Mouse (Mus musculus) midbrain, postnatal 0 days (tissue): ENCODE results near the gene Sfxn3. TPM values are rescaled to one million over a fixed set of nuclear protein-coding genes. Genes with fewer than 3 reads are reported as not detected.

Experiments
- ATAC-seq: fragments of 200-750 bp; cut with Nextera tagmentation; 2 replicates; pipeline ENCODE4 v1.8.0; 2017; ENCODE audit warnings: moderate number of reproducible peaks, mild to moderate bottlenecking, moderate TSS enrichment, moderate library complexity; ENCODE audit not compliant: low FRiP score
- DNase-seq: peaks from one replicate; pipeline ENCODE4 v3.0.0-alpha.2; 2015; ENCODE audit warnings: low spot score
- H3K27ac ChIP-seq: fragments of 300-500 bp; sonication (generic); 2 replicates; pipeline ENCODE4 v1.5.1; 2014; ENCODE audit warnings: low read depth, mild to moderate bottlenecking, low read length, mixed read lengths
- H3K27me3 ChIP-seq: fragments of 300-500 bp; sonication (generic); 2 replicates; pipeline ENCODE4 v1.6.1; 2014; ENCODE audit warnings: low read length, control low read depth, mixed read lengths; ENCODE audit not compliant: insufficient read depth
- H3K36me3 ChIP-seq: fragments of 300-500 bp; sonication (generic); 2 replicates; pipeline ENCODE4 v1.6.1; 2014; ENCODE audit warnings: low read length, control low read depth, mixed read lengths; ENCODE audit not compliant: insufficient read depth
- H3K4me1 ChIP-seq: fragments of 300-500 bp; sonication (generic); 2 replicates; pipeline ENCODE4 v1.6.1; 2014; ENCODE audit warnings: mild to moderate bottlenecking, control low read depth, antibody characterized with exemption, low read length, mixed read lengths; ENCODE audit not compliant: insufficient read depth
- H3K4me2 ChIP-seq: fragments of 300-500 bp; sonication (generic); 2 replicates; pipeline ENCODE4 v1.6.1; 2014; ENCODE audit warnings: low read depth, mild to moderate bottlenecking, low read length, mixed read lengths; ENCODE audit not compliant: poor library complexity, severe bottlenecking
- H3K4me3 ChIP-seq: fragments of 300-500 bp; sonication (generic); 2 replicates; pipeline ENCODE4 v1.5.1; 2014; ENCODE audit warnings: low read depth, mild to moderate bottlenecking, low read length, moderate library complexity
- H3K9ac ChIP-seq: fragments of 300-500 bp; sonication (generic); replicated peaks from 2 replicates; pipeline ENCODE4 v1.6.1; 2014; ENCODE audit warnings: mild to moderate bottlenecking, low read length, moderate library complexity, mixed read lengths; ENCODE audit not compliant: poor library complexity, severe bottlenecking
- H3K9me3 ChIP-seq: fragments of 300-500 bp; sonication (generic); 2 replicates; pipeline ENCODE4 v1.6.1; 2016; ENCODE audit warnings: low read length, control low read depth
- CTCF ChIP-seq: IDR thresholded peaks from 2 replicates; pipeline ENCODE4 v1.5.1; 2016; ENCODE audit warnings: antibody characterized with exemption, mild to moderate bottlenecking
- WGBS: fragments of 180-500 bp; shearing (Covaris S2); extraction: QIAGEN DNeasy Blood & Tissue Kit; methylation state at CpG from one replicate; pipeline ENCODE4 v1.1.7; 2014; 5-methylcytosine and 5-hydroxymethylcytosine counted together
- polyA plus RNA-seq: library from polyadenylated mRNA; unstranded; fragments of >200 nt; fragmentation: Nextera tagmentation; extraction: Ambion mirVana; gene quantifications from 2 replicates; pipeline ENCODE4 v1.2.1, GENCODE M21; 2015
- total RNA-seq: library from RNA; depleted of rRNA; stranded (reverse); fragments of >200 nt; gene quantifications from 2 replicates; pipeline ENCODE4 v1.2.3, GENCODE M21; 2014; rRNA removed

The Sfxn3 gene
- total RNA-seq: 72.2 and 85.8 TPM in 2 replicates
- polyA plus RNA-seq: 101 and 102 TPM in 2 replicates

DNA sequence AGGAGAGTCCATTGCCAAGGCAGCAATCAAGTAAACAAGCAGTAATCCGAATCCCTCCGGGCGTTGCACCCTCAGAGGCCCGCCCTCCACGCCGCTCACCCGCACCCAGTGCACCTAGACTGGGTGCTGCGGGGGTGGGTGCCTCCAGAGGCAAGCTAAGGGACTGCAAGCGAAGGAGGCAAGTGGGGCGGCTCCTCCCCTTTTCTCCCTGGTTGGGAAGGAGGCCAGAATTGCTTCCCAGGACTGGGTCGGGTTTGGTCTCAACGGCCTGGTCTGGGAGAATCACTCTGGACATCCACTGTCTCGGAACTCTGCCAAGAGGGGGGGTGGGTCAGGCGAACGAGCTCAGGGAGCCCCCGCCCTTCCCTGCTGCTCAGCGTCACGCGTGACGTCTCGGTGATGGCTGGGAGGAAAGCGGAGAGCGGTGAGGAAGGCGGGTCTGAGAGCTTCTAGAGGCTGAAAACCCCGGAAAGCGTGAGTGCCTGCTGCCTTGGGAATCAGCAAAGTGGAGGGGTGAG is at the start of gene Sfxn3:
Sfxn3 (plus strand) TSS at position 87 of the 518 bp plus-strand sequence.
- H3K27ac ChIP-seq: peak within 1 kb of the TSS; percentile 94
- no peaks in the 10 kb centered on the region for H3K9me3 ChIP-seq
- peaks cover 5% of the 10 kb centered on the region; the same call in 1 of the 2 replicates for H3K4me1 ChIP-seq
- H3K27me3 ChIP-seq: no peaks in the 10 kb centered on the region
- peak within 1 kb of the TSS; percentile 68 for H3K9ac ChIP-seq
- under 1% methylated on average over 26 of the region's 26 CpGs for WGBS
- peak; percentile 80 for TF ChIP-seq CTCF
- H3K4me3 ChIP-seq: peak within 1 kb of the TSS; percentile 57
- ATAC-seq (peak; percentile 87), DNase-seq (peak; percentile 94)
- H3K4me2 ChIP-seq: peak within 1 kb of the TSS; percentile 77
- peaks cover 27% of the 10 kb centered on the region for H3K36me3 ChIP-seq

DNA sequence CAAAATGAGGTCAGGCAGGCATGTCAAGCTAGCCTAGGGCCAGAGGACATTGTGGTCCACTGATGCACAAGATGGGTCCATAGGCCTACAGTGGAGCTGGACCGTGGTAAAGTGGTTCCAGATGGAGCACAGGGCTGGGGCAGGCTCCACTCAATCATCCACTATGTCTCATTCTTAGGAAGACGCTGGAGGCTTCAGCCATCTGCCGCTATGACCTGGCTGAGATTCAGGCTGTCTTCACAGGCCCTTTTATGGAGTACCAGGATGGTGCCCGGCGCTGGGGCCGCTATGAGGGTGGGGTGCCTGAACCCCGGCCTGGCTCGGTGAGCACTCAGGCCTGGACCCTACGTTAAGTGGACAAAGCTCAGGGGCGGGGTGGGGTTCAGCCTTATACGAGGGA is 49.5 kb upstream of the Sfxn3 start:
- no peak overlapping the region for H3K9ac ChIP-seq
- H3K4me2 ChIP-seq: no peak overlapping the region
- ATAC-seq (0 out of 2 replicates have a peak, but pooled peaks have one; percentile 20), DNase-seq (no peak)
- WGBS: 86% methylated on average over 11 of the region's 11 CpGs
- no peak for TF ChIP-seq CTCF
- H3K9me3 ChIP-seq: no peaks in the 10 kb centered on the region
- H3K27ac ChIP-seq: no peak overlapping the region
- peaks cover 63% of the 10 kb centered on the region for H3K36me3 ChIP-seq
- no peaks in the 10 kb centered on the region for H3K27me3 ChIP-seq
- H3K4me1 ChIP-seq: no peaks in the 10 kb centered on the region
- no peak overlapping the region for H3K4me3 ChIP-seq

DNA sequence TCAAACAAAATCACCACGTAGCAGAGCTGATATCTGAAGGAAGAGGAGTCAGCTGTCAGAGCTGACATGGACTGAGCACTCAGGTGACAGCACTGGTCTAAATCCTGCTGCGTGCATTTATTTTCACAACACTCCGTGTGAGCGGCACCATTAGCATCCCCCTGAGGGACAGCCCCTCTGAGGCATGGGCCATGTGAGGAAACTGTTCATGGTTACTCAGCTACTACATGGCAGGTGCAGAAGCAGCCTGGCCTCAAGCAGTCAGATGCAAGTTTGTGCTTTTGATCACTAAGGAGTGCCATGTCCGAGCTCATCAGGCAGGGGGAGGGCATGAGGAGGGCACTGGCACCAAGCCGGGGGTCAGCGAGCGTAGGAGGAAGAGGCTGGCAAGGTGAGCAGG is 47.7 kb upstream of the Sfxn3 start:
- Histone ChIP-seq H3K9me3 (no peaks in the 10 kb centered on the region), H3K9ac (no peak overlapping the region), H3K36me3 (peaks cover 67% of the 10 kb centered on the region), H3K27me3 (no peaks in the 10 kb centered on the region), H3K4me3 (no peak overlapping the region), H3K4me1 (no peaks in the 10 kb centered on the region), H3K4me2 (no peak overlapping the region), H3K27ac (no peak overlapping the region)
- DNase-seq (no peak), ATAC-seq (no peak)
- no peak for TF ChIP-seq CTCF
- 87% methylated on average over 8 of the region's 8 CpGs for WGBS

DNA sequence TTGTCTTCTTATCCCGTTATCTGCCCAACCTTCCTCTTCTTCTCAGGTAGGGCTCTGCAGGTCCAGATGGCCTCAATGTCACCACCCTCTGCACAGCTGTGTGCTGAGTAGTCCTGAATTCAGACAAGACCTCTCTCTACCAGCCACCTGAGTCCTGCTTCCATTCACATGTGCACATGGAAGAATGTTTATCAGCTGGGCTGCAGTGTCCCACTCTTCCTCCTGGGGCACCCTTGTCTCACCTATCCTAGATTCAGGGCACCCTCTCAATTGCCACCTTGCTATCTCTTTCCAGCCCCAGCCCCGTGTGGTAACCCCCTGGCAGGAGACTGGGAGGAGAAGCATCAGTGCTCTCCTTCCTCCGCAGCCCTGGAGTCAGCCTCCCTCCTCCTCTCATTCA is 45.0 kb upstream of the Sfxn3 start:
- H3K27ac ChIP-seq: no peak overlapping the region
- H3K27me3 ChIP-seq: no peaks in the 10 kb centered on the region
- peak; percentile 49 for TF ChIP-seq CTCF
- H3K4me1 ChIP-seq: peaks cover 8% of the 10 kb centered on the region; the same call in 1 of the 2 replicates
- 60% methylated on average over 3 of the region's 3 CpGs for WGBS
- ATAC-seq (no peak), DNase-seq (no peak)
- H3K36me3 ChIP-seq: peaks cover 54% of the 10 kb centered on the region
- no peak overlapping the region for H3K4me3 ChIP-seq
- no peaks in the 10 kb centered on the region for H3K9me3 ChIP-seq
- no peak overlapping the region for H3K4me2 ChIP-seq
- no peak overlapping the region for H3K9ac ChIP-seq

DNA sequence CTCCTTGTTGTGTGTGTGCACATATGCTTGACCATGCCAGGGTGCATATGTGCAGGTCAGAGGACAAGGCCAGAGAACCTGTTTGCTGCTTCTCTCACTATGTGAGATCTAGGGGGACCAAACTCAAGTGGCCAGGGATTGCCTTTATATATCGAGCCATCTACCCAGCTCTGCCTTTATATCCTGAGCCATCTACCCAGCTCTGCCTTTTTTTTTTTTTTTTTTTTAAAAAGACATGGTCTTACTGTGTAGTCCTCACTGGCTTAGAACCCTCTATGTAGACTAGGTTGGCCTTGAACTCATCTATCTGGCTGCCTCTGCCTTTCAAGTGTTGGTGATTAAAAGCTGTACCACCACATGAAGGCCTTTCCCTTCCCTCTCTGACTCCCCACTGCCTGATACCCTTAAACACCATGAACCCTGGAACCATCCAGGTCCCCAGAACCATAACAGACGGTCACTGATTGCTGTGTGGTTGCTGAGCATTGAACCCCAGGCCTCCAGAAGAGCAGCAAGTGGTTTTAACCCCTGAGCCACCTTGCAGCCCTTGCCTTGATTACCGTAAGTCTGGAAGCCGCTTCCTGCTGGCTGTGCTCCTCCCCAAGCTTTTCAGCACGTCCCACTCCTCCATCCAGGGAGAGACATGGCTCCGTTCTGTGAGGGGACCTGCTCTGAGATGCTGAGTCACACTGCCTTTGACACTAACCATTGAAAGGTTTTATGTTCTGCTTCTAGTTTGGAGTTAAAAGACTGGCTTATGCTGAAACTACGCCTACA is 43.4 kb upstream of the Sfxn3 start:
- WGBS: 87% methylated on average over 7 of the region's 7 CpGs
- DNase-seq (no peak), ATAC-seq (no peak)
- no peak for TF ChIP-seq CTCF
- Histone ChIP-seq H3K9ac (no peak overlapping the region), H3K4me3 (no peak overlapping the region), H3K9me3 (no peaks in the 10 kb centered on the region), H3K4me1 (peaks cover 11% of the 10 kb centered on the region; the same call in 1 of the 2 replicates), H3K36me3 (peaks cover 42% of the 10 kb centered on the region), H3K4me2 (no peak overlapping the region), H3K27me3 (no peaks in the 10 kb centered on the region), H3K27ac (no peak overlapping the region)

DNA sequence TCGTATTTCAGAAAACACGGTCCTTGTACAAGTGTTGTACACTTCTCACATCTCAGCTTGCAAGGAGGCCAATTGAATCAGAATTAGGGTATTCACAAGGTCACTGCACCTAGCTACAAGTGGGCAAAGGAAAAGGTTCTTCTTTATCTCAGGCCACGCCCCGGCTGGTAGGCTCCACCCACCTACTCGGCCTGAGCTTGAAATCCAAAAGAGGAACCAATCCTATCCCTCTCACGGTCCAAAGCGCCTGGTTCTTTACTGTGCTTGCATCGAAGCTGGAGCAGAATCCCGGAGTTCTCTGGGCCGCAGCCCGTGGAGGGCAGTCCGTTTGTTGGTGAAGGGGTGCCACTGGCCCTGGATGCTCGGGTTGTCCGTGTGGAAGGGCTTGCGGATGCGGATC is 41.9 kb upstream of the Sfxn3 start, which contains the start of gene Twnk:
Twnk (plus strand) TSS at position 220 of the 400 bp plus-strand sequence.
- TF ChIP-seq CTCF: no peak
- DNase-seq (peak; percentile 50), ATAC-seq (no peak)
- peak within 1 kb of the TSS; percentile 75 for H3K9ac ChIP-seq
- H3K4me3 ChIP-seq: peak within 1 kb of the TSS; percentile 68
- peaks cover 11% of the 10 kb centered on the region; the same call in 1 of the 2 replicates for H3K4me1 ChIP-seq
- peak within 1 kb of the TSS; percentile 63 for H3K27ac ChIP-seq
- WGBS: 9% methylated on average over 16 of the region's 16 CpGs
- peak within 1 kb of the TSS; percentile 89 for H3K4me2 ChIP-seq
- no peaks in the 10 kb centered on the region for H3K27me3 ChIP-seq
- no peaks in the 10 kb centered on the region for H3K9me3 ChIP-seq
- peaks cover 38% of the 10 kb centered on the region for H3K36me3 ChIP-seq
